Mouse (Mus musculus) inflammation-experienced regulatory T-cells, adult 6 months (primary cell): ENCODE data around the gene Sbf1. TPM values are rescaled to one million over a fixed set of nuclear protein-coding genes. Genes with fewer than 3 reads are reported as not detected.

ENCODE experiments used
- ATAC-seq: one replicate; pipeline ENCODE4 v1.8.0; 2017
- polyA plus RNA-seq, 3 experiments: library from polyadenylated mRNA; unstranded; fragments of 100-300 nt; shearing (Covaris generic); gene quantifications; one replicate each; pipeline ENCODE4 v1.2.1; 2017

The Sbf1 gene
- polyA plus RNA-seq, 3 experiments from 2014 or later: 63.2 to 112 (median 106) TPM

DNA sequence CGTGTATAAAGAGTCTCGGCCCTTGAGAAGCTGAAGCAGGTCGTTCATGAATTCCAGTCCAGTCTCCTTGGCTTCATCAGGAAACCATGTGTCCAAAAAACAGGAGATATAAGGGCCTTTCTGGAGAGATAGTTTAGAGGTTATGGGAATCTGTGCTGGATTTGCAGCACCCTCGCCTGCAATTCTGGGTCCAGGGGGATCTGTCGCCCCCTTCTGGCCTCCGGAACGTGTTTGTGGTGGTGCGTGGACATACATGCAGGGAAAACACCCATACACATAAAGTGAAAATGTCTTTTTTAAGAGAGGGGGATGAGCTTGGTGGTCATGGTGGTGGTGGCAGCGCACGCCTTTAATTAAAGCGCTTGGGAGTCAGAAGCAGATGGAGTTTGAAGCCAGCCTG, 1.0 kb upstream of the Sbf1 start:
- no peak for ATAC-seq

DNA sequence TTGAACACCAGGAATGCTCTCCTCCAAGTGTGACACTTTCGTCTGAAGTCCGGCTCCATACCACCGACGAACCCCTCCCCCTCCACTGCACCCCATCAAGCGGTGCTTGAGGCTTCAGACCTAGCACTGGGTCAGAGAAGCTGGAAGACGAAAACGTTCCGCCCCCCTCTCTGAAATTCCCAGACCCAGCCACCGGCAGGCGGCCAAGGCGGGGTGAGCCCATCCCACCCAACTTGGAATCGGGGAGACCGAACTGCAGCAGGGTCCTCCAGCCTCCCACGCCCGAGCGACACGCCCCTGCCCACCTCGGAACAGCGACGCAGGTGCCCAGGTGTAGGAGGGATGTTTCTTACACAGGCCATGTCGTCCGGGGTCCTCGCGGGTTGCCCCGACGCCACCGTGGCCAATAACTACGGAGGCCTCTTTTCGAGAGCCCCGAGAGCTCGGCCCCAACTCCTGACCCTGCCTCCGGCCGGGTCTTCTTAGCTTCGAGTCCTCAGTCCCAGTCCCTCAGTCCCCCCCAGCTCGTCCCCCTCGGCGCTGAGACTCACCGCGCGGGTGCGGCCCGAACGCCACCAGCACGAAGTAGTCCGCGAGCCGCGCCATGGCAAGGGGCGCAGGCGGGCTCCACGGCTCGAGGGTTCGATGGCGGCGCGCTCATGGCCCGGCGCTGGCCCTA, 461 bp downstream of the Sbf1 start:
- peak; percentile 8 for ATAC-seq

DNA sequence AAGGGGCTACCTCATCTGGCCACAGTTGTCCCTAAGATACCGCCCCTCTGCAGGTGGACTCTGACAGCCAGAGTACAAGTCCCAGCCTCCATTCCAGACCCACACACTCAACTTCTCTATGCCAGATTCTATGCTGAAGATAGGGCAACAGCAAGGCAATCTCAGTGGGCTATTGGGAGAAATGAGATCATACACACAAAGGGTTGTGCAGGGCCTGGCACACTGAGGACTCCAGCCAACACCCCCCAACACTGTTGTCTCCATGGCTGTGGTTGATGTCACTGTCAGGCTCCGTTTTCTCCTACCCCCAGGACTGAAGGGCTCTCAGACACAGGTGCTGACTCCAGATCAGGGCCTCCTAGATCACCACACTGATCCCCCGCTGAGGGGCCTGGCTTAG, 1.0 kb downstream of the Sbf1 start:
- no peak for ATAC-seq

DNA sequence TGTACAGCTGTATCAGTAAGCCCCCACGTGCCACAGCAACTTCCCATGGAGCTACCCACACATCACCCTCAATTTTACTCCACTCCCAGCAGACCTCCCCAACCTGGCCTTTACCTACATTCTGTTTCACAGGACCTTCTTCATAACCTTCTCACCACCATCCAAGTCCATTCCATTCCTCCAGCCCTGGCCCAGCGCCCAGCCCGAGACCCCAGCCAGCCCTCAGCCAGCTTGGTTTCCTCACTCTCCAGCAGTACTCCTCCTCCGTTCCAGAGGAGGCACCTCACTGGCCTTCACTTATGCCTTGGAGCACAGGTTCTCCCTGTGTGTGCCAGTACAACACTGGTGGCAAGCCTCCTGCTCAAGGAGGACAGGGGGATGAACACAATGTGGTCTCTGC, 1.8 kb downstream of the Sbf1 start:
- ATAC-seq: no peak

DNA sequence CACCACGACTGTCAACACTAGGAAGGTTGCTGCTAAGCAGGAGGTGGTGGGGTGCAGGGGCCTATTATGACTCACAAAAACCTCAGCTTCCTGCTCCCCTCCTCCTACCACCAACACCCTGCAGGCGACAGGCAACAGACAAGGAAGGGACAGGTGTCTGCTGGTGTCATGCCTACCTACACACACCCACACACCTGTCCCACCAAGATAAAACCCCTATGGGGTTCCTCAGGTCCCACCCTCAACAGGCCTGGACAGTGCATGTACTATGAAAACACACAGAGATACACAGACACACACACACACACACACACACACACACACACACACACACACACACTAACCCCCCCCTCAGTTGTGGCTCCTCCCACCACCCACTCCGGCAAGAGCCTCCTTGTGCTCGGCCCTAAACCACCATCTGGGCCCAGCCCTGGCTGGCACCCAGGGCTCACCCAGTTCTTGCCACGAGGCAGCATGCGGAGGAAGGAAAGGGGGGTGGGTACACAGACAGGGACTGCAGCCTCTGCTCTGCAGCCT, 5.1 kb downstream of the Sbf1 start:
- ATAC-seq: peak; percentile 93

DNA sequence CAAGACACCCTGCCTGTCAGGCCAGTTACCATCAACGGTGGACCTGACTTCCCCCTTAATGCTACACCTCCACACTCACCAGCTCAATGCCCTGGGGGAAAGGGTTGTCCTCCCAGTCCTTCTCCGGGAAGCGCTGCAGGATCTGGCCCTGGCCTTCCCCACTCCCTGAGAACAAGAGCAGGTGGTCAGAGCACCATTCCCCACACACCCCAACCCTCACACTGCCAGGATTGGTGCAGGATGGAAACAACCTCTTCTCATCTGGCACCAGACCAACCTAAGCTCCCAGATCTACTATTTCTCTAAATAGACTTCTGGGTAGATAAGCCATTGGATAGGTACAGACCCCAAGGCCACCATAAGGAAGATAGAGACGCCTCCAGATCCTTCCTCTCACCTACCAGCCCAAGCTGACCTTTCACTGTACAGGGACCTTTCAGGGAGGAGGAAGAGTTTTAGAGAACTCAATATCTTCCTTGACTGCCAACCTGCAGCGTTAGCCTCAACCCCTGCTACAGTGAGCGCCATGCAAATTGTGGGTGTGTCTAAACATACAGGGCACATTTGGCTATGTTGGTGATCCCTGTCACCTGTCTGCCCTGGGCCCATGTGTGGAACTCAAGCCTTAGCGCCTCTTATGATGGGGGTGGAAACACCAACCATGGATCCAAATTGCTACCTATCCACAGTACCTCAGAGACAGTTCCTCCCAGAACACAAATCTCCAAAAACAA, 6.5 kb downstream of the Sbf1 start:
- no peak for ATAC-seq

DNA sequence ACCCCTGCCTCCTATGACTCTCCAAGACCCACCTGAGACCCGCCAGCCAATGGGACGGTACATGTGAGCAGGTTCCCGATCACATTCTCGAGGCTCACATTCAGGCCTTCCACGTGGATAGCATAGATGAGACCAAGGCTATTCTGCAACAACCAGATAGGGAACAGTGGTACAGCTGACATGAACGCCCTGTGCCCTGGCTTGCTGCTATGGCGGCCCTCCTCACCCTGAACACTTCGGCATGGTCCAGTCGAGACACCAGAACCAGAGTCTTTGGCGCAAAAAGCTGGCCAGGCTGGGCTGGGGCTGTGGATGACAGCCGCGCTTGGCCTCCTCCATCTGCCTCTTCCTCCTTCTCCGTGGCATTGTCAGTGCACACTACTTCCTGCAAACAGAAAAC, 7.7 kb downstream of the Sbf1 start:
- no peak for ATAC-seq

DNA sequence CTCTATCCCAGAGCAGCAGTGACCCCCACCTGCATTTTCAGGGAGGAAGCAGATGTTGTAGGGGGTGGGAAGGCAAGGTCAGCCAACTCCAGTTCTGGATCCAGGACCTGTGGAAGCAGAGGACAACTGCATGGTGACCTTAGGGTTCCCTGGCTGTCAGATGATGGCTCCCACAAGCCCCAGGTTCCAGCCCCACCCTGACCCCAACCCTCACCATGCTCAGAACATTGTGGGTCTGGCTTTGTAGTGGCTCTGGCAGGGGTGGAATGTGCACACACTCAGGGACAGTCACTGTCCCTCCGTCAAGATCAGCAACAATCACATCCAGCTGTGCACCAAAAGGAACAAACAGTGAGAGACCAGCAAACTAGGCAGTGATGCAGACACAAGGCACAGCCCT, 9.1 kb downstream of the Sbf1 start:
- ATAC-seq: no peak

DNA sequence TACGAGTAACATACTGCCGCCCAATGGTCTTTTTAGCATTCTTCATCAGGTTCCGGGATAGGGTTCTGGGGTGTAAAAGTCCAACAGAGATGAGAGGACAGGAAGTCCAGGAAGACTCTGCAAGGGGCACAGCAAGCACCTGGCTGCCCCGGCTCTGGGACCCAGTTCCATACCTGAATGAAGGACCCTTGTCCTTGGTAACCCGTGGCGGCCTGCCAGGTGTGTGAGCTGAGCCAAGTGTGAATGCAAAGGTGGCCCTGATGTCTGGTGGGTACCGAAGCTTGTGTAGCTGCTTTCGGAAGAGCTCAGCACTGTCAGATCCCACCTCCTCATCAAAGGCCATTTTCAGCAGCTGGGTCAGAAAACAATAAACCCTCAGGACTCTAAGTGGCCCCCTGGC, 14.5 kb downstream of the Sbf1 start:
- no peak for ATAC-seq

DNA sequence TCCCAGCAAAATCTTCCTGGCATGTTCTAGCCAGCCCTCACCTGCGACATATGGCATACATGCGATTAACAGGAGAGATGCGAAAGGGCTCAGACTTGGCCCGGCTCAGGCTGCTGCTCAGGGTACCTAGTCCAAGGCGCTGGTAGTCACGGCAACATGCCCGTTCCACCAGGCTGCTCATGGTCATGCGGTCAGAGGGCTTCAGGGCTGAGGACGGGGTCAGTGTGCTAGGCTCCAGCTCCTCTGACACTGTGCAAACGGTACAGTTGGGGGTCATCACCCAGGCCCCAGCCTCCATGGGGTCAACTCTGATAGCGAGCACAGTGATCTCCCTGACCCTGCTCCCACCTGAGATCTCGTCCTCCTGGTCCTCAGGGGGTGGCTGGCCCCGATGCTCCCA, 14.9 kb downstream of the Sbf1 start:
- no peak for ATAC-seq

DNA sequence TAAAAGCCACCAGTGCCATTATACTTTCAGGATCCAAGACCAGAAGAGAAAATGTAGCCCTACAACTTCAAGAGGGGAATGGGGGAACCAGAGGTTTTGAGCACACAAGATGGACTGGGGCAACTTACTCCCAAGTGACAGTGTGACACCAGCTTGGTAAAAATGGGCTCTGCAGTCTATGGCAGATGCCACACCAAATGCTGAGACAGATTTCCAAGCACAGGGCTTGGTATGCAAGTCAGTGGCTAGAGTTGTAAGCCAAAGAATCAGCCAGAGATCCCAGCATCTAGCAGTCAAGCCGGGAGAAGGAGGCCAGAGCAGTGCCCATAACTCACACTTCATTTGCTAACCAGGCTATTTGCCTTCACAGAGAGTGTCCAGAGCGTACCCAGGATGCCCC, 17.4 kb downstream of the Sbf1 start:
- no peak for ATAC-seq

DNA sequence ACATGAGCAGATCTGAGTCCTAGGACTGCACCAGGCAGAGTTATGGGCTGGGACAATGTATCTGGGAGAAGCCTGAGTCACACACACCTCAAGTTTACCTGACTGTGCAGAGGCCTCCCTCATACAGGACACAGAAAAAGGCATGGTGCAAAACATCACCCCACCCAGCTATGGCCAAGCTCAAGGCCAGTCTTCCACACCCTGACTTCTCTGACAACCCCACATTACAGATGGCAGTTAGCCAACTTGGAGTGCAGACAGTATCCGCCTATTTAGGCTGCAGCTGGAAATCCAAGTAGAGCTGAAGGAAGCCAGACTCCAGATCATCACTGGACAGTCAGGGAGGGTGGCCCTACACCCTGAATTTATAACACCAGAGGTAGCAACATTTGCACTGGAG, 18.6 kb downstream of the Sbf1 start:
- ATAC-seq: no peak

DNA sequence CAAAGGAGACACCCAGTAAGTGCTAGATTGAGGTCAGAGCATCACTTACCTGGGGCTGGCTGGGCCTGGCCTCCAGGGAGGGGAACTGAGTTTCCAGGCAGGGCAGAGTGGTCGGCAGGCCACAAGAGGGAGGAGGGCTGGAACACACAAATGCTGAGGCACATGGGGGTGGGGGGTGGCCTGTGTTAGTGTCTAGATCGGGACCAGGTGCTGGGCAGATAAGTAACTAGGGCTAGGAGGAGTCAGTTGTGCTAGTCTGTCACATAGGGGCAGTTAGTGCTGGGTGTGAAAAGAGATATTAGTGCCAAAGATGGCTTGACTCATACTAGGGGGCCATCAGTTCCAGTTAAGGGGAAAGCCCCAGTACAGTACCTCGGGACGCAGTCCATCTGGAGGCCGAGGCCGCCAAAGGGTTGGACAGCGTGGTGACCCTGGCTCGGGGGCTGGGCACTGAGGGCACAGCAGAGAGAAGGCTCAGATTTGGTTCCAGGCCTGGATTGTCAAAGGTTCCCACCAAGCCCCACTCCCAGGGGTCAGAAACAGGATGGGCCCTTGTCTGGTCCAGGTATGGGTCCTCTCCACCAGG, 19.4 kb downstream of the Sbf1 start:
- ATAC-seq: no peak

DNA sequence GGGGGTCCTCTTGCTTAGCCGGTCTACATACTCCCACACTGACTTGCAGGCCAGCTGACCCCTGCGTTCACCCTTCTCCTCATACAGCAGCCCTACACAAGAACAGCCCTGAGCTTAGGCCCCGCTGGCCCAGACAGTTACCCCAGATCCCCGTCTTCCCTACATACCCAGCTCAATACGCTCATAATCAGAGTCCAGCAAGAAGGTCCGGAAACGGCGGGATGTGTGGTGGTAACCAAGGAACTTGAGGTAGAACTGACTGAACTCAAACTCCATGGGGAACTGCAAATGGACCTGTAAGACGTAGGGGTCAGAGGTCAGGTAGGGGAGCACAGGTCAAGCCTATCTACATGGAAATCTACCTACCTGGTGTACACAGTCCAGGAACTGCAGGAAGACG, 21.3 kb downstream of the Sbf1 start:
- ATAC-seq: no peak

DNA sequence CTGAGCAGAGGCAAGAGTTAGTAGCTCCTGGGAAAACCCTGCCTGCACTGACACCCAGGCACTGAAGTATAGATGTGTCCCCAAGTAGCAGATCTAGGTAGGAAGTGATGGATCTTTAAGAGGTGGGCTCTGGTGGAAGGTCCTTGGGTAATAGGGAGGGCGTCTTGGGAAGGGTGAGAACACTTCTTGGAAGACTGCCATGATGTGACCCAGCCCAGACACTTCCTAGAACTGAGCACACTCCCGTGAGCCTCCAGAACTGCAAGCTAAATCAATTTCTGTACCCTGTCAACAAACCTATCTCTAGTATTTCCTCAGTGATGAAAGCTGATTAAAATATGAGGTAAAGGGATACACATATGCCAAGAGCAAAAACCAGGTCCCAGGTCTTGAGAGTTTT, 22.3 kb downstream of the Sbf1 start:
- no peak for ATAC-seq

DNA sequence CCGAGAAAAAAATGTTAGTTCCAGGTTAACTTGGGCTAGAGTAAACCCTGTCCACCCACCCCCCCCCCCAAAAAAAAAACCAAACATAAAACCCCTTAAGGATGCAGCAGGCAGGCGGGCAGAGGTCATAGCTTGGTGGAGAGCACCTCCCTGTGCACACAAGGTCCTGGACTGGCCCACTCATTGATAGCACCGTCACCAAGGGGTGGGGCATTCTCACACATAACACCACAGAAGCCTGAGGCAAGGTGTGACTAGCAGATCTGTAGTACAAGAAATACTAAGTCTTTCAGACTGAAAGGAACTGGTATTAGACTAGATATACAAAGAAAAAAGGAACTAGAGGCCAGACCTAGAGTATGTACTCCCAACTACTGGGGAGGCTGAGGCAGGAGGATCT, 23.6 kb downstream of the Sbf1 start:
- ATAC-seq: no peak

DNA sequence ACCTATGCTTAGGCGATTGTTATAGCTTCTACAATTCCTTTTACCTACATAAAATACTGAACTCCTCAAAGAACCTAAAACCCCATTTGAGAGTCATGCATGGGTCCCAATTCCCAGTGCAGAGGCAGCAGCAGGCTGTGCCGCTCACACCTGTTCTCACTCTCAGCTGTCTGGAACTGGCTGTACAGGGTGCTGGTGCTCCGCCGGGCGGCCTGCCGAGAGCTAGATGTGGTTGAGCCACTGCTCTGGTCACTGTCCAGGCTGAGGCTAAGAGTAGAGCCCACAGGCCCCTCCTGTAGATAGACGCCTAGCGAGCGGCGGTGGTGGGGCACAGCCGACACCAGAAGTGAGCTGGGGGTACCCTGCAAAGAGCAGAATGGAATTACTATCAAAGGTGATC, 25.7 kb downstream of the Sbf1 start:
- ATAC-seq: no peak

DNA sequence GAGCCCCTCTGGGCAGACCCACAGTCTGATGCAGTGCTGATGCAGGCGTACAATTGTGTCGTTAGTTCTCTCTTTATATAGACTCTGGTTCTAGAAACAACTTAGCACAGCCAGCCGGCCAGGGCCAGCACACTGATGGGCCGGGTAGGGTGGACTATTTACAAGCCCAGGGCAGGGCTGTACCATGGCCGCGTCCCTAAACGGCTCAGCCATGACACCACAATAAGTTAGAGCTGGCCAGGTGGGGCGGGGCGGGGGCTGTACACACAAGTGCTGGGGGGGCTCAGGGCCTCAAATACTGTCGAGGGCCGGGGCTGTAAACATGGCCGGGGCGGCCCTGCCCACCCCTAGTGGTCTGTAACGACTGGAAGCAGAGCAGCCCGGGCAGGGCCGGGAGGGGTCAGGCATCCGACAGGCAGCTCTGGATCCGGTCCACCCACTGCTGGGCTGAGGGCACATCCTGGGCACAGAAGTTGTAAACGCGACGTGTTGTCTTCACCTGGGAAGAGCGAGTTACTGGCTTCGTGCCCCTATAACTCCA, 26.8 kb downstream of the Sbf1 start:
- no peak for ATAC-seq

DNA sequence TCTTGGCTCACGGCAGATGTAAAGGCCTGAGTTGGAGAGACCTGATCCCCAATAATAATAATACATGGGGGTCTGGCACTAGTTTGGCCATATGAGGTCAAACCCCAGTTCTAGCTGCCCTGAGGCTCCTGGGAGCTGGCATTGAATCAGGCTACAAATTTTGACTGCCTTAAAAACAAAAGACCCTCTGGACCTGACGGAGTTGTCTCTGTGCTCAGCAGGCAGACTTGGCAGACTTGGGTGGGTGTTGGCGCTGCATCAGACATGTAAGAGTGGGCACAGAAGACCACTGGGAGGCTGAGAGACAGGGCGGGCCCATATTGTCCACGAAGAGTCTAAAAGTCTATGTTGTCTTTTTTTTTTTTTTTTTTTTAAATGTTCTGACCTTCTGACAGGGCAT, 28.5 kb downstream of the Sbf1 start:
- ATAC-seq: no peak

DNA sequence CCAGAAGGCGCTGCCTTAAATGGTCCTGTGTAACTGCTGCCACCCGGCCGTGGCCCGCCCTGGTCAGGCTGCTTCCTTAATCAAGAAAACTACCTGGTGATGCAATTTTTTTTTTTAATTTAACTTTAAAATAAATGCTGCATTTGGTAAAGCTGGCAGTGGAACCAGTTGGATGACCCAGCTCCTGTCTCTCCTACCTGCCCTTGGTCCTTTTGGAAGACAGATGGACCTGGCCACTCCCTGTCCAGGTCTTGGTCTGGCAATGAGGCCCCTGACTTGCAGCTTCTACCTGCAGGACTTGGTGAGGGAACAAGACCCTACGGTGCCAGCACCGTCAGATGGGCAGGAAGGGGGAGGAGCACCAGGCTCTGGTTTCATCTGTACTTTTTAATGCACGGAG, 29.0 kb downstream of the Sbf1 start:
- no peak for ATAC-seq

DNA sequence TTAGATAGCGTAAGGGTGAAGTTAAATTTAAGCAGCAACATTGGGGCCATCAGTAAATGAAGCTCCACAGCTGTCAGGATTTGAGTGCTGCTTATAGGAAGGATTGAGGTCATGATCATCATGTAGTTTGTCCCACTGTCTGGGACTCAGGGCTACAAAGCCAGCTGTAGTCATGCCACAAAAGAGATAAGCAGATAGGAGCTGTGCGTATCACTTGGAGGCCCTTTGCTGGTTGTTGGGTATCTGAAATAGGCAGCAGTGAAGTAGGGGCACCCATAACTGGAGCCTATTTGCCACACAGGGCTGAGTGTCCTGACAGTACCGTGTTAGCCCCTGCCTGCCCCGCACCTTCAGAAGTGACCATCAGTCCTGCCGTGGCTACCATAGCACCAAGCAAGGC, 29.6 kb downstream of the Sbf1 start:
- no peak for ATAC-seq

DNA sequence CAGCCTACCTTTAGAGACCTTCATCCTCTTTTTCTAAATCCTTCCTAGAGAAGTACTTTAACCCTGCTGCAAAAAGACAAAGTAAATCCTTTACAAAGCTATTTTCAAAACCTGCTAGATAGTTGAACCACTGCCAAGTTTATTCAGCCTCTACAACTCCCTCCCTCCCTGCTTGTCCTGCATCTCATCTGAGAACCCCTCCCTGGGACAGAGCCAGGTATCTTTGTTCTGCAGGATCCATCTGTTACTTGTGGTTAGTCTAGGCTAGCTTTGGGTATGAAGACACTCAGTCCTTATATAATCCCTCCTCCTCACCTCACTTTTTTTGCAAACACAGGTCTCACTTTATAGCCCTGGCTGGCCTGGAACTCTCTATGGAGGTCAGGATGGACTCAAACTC, 30.1 kb downstream of the Sbf1 start:
- no peak for ATAC-seq

DNA sequence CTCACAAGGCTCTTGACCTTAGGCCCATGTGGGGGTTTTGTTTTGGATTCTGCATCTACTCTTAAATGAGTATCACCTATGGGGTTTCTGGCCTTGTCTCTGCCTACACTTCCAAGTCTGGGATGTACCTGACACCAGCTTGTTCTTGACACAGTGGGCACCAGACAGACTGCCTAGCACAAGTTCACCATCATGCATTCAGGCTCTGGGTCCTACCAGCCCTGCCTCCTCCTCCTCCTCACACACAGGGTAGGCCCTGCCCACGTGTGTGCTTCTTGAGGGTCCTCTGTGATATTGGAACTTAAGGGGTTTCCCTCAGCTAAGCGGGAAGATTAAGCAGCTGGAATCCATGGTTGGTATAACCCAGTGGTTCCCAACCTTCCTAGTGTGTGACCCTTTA, 31.0 kb downstream of the Sbf1 start:
- no peak for ATAC-seq

DNA sequence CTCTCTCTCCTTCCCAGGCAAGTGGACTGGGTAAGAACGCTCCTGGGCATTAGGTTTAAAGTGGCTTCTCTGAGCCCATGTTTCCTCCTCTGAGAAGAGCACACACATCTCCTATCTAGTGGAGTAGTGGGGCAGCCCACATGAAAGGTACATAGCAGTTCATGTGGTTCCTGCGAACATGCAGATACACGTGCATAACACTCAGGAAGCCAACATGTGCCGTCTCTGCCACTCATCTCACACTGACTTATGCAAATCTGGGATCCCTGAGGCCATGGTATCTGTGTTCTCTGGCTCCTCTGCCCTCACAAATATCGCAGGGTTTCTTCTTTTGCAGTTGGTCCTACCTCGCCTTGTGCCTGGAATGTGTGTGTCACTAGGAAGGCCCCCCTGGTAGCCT, 32.6 kb downstream of the Sbf1 start:
- peak; percentile 83 for ATAC-seq
